Mouse (Mus musculus) mesoderm, embryonic 11.5 days (tissue): Measurements from ENCODE around the gene Shkbp1.

Experiments used
- DNase-seq: peaks from one replicate; pipeline ENCODE4 v3.0.0-alpha.2; 2012; ENCODE audit warnings: low read depth, low spot score

Shkbp1 gene

DNA sequence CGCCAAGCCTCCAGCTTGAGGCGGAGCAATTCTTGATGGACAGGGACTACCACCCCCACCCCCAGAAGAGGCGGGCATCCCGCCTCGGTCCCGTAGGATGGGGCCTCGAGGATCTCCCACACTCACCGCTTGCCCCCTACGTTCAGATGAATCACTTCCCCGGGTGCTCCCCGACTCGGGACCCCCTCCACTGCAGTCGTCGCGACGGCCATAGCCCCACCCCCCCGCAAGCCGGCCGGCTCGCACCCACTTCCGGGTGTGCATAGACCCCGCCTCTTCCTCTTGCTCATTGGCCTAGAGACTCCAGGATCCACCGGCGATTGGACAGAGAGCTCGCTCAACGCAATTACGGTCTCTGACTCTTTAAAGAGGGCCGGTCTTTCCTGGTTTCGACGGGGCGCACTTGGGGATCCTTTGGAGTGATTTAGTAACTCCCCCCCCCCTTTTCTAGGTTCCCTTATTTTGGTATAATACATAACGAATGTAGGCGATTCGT is at the start of gene Shkbp1:
TSS of gene Shkbp1 (minus strand) at position 275 of the 496 bp plus-strand sequence.
- DNase-seq, result peak; percentile 92

DNA sequence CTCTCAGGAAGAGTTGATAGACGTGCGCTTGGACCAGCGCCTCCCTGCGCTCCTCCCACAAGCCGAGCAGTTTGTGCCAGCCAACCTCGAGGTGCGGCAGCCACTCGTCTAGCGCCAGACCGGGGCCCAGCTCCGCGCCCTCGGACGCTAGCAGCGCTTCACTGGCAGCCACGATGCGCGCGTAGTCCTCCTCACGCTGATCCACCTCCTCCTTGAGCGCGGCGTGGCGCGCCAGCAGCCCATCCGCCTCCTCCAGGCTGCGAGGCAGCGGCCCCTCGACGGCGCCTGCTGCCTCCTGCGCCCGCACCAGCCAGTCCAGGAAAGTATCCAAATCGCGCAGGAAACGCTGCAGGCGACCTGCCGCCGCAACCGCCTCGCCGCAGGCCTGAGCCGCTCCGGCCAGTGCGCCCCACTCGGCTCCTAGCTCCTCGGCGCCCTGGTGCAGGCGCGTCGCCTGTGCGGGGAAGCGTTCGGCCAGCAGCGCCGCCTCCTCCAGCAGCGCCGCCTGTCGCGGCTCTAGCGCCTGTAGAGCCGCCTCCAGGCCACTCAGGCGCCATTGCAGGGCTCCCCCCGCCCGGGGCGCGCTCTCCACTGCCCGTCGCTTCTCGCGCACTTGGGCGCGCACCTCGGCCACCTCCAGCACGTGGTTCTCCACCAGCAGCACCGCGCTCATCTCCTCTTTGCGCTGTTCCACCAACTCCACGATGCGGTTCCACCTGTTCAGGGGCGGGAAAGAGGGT is 48.6 kb upstream of the Shkbp1 start:
- no peak for DNase-seq

DNA sequence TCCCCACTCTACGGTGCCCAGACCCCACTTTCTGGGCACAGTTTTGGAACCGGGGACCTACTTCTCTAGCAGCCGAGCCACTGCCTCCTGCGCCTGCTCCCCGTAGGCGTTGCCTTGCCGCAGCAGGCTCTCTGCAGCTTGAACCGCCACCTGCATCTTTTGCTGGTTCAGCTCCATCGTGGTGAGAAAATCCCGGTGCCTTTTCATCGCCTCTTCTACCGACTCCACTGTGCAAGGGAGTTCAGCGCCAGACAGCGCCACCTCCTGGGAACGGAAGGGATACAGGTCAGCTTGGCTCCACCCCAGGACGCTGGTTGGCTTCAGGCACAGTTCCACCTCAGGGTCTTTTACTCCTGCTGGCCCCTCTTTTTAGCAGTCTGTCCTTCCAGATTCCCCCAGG is 46.9 kb upstream of the Shkbp1 start:
- peak; percentile 74 for DNase-seq

DNA sequence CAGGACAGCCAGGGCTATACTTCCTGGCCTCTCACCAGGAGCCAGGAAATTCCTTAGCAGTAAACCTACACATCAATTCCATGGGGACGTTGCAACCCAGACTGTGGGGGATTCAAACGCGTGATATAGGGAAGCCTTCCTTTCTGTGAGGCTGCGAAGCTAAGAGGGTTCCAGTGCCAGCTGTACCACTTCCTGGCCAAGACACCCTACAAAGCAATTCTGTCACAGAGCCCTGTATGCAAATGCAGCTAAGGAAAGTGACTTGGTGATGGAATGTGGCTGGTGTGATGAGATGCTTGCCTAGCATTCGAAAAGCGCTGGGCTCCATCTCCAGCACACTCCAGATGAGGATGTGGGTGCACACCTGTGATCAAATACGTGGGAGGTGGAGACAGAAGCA is 44.7 kb upstream of the Shkbp1 start:
- no peak for DNase-seq

DNA sequence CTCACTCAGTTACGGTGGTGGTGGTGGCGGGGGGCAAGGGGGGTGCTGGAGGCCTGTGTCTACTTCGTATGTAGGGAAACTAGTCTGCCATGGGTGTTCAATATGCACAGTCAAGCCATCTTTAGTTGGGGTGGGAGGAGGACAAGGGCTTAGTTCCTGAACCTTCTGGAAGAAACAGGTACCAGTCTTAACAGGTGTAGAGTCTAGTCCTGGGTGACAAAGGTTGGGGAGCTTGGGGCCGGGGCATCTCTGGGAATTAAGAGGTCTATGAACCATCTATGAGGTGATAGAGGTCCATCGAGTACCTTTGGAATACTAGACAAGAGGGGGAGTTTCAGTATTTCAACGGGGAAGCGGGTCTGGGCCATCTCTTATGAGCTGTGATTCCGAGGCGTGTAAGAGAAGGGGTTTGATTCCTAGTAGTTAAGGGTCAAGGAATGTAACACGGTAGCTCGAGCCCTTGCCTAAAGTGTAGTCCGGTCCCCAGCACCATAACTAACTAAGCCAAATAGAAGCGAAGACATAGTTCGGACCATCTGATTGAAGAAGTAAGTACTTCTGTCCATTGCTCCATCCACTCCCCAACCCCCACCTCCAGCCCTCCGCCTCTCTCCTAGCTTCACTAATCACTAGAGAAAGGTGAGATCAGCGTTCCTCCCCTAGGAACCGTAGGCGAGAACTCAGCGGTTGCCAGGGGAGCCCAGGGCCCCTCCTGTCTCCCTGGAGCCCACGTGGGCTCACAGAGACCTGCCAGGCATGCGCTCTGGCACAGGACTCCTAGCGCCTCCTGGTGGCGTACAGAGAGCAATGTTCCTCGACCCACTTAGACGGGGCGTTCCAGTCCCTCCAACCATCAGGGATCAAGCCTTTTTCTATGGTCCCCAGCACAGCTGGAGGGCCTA is 41.5 kb upstream of the Shkbp1 start:
- peak; percentile 84 for DNase-seq

DNA sequence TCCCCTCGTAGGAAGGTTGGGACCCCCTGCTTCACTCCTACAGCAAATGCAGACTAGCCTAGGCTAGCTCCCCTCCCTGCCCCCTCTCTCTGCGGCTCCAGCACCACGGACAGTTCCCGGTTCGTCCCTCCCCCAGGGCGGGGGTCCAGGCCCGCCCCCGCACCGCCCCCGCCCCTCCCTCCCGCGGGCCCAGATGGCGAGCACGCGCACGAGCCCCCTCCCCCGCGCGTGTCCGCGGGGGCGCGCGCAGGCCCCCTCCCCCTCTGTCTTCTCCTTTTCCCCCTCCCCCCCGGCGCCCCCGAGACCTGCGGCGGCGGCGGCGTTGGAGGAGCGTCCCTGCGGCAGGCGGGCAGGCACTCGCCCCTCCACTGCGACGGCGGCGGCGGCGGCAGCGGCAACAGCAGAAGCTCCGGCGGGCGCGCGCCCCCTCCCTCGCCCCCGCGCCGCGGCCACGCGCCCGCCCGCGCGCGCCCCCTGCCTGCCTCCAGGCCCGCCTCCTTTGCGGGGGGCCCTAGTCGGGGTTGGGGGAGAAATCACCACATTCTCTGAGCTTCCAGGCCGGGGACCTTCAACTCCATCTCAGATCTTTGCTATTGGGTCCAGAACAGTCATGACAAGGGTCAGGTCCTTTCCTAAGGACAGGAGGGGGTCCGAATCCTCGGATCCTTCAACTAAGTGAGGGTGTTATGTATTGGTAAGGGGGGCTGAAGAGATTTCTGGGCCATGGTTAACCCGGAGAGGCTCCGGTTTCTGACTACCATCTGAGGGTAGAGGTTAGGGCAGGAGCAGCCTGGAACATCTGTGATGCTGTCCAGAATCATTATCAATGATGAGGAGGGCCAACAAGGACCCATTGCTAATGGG is 40.6 kb upstream of the Shkbp1 start:
- peak; percentile 66 for DNase-seq

DNA sequence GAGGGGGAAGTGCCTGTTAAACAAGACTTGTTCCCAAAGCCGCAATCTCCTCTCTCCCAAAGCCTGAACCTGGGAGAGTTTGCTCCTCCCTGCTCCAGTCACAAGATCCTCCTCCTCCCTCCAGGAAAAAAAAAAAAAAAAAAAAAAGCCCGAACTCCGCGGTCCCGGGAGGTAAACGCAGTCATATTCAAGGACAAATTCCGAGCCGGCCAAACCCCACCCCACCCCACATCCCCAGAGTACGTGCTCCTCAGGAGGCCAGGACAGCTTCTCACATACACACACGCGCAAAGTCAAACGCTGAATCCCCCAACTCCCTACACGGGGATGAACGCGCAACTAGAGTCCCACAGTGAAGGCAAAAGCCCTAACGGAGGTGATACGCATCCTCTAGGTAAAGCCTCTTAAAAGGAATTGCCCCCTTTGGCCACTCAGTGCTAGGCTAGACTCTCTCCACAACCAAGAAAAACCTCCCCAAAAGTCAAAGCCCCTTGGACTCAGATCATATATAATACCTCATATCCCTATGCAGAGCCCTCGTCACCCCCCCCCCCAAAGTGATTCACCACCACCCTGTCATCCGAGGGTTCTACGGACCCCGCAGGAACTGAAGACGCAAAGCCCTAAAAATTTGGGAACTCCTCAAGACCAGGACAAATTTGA is 39.8 kb upstream of the Shkbp1 start:
- DNase-seq, result no peak

DNA sequence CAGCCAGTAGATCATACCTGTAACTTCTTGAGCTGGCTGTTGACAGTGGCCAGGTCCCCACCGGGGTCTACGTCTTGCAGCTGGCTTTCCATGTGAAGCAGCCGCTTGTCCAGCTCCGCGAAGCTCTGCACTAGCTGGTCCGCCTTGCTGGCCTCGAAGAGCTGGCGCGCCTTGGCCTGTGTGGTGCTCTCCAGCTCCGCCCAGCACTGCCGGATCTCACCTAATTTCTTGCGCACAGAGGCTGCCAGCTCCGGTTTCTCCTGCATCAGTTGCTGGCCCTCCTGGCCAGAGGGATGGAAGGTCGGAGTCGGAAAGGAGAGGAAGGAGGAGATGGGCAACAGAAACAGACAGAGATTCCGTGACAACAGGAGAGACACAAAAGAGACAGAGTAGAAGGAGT is 35.6 kb upstream of the Shkbp1 start:
- no peak for DNase-seq

DNA sequence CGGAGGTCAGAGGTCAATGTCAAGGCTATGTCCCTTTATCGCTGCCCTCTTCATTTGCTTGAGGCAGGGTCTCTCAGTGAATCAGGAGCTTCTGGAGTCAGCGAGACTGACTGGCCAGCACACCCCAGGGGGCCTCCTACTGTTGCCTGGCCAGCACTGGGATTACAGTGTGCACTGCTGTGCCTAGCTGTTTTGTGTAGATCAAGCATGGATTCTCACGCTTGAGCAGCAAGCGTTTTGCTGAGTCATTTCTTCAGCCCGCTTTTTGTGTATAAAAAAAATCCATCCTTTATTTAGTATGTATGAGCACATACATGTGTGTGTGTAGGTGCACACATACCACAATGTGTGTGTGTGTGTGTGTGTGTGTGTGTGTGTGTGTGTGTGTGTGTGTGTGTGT is 33.4 kb upstream of the Shkbp1 start:
- no peak for DNase-seq

DNA sequence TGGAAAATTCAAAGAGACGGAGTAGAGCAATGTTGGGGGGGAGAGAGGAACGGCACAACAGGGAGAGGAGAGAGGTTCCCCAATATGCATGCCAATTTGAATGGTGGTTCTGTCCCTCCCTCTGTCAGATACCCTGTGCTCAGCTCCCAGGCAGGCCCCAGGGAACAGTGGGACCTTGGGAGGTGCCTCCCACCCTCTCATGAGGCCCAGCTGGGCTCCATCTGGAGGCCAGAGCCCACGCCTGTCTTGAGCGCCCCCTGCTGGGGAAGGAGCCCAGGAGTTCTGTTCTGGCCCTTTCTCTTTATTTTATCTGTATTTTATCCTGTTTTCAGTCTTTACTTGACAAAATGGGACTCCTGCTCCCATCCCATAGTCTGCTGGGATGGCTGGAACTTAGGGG is 28.9 kb upstream of the Shkbp1 start:
- DNase-seq, result peak; percentile 69

DNA sequence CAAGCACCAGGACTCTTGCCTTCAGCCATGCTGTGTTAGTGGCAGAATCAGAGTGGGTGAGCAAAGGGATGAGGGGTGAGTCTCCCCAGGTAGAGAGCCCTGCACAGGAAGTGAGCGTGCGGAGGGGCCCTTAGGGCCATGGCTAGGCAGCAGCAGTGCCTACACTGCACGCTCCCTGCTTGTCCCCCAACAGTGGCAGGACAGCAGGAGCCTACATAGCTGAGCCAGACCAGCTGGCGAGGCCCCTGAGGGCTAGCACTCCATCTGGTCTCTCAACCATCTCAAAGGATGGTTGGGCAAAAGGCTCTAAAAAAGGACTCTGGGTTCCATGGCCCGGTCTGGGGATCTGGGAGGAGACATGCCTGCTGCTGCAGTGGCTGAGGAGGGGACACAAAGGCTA is 28.3 kb upstream of the Shkbp1 start:
- no peak for DNase-seq

DNA sequence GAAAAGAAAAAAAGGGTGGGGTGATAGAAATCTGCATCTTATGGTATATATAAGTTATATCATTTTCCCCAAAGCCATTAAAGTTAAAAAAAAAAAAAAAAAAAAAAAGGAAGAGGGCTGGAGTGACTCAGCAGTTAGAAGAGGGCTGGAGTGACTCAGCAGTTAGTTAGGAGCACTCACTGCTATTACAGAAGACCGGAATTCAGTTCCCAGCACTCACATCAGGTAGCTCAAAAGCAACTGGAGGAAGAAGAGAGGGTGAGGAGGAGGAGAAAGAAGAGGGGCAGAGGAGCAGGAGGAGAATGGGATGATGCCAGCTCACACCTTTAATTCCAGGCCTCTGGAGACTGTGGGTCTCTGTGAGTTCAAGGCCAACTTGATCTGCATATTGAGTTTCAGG is 27.4 kb upstream of the Shkbp1 start:
- DNase-seq, result no peak

DNA sequence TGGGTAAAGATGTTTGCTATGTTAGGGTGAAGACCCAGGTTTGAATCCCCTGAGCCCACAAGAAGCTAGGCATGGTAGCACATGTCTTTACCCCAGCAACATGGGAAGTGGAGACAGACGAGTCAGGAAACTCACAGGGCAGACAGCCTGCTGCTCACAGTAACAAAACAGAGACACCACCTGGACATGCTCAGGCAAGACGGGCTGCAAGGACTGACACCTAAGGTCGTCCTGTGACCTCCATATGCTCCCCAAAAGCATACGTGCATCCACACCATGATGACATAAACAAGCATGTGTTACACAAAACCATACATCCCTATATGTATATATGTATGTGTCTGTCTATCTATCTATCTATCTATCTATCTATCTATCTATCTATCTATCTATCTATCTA is 25.7 kb upstream of the Shkbp1 start:
- DNase-seq, result no peak

DNA sequence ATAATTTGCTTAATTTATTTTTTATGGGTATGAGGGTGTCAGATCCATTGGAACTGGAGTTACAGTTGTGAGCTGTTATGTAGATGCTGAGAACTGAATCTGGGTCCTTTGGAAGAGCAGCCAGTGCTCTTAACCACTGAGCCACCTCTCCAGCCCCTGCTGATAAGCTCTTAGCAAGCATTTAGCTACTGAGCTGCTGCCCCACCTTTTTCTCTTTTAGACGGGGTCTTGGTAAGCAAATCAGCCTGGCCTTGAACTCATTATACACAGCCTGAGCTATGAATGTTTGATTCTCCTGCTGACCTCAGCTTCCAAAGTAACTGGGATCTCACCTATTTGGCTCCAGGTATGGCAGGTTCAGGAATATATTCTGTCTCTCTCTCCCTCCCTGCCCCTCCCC is 25.2 kb upstream of the Shkbp1 start:
- DNase-seq, result no peak

DNA sequence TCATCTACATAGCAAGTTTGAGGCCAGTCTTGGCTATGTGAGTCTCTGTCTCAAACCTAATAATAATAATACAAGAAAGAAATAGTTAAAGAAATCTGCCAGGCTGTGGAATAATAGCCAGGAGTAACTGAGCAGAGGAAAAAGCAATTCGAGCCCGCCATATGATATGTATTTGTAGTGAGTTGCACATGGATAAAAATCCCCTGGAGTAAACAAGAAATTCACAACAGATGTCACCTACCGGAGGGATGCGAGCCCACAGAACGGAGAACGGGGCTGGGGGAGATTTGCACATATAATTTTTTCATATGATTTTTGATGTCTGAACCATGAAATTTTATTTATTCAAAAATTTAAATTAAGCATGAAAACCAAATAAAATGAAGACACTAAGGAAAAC is 24.0 kb upstream of the Shkbp1 start:
- DNase-seq, result no peak

DNA sequence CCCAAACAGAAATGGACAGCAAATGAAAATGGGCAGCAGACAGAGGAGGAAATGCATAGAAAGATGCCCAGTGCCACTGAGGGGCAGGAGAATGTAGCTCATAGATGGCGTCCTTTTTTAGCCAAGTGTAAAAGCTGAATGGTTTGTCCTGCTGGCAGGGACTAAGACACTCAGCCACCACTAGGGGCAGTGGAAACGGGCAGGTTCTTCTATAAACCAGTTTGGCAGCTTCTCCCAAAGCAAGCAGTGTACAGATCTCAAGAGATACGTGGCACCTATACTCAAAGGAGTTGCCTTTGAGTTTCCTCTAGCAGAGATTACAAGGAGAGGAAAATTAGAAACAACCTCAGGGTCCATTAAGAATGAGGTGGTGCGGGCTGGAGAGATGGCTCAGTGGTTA is 22.6 kb upstream of the Shkbp1 start:
- peak; percentile 52 for DNase-seq

DNA sequence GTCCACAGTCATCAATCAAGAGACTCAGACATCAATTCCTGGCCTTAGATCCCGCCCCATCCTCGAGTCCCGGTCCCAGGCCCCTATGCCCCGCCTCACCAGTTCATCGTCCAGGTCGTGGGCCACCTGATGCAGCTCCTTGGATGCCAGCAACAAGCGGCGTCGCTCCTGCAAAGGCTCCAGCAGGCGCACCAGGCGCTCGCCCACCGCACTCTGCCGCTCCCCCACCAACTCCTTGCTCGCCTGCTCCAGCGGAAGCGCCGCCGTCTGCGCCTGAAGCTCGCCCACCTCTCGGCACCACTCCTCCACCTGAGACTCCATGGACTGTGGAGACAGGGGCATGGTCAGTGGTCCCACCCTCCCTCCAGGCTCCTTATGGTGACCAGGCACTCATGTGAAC is 19.5 kb upstream of the Shkbp1 start:
- DNase-seq, result no peak

DNA sequence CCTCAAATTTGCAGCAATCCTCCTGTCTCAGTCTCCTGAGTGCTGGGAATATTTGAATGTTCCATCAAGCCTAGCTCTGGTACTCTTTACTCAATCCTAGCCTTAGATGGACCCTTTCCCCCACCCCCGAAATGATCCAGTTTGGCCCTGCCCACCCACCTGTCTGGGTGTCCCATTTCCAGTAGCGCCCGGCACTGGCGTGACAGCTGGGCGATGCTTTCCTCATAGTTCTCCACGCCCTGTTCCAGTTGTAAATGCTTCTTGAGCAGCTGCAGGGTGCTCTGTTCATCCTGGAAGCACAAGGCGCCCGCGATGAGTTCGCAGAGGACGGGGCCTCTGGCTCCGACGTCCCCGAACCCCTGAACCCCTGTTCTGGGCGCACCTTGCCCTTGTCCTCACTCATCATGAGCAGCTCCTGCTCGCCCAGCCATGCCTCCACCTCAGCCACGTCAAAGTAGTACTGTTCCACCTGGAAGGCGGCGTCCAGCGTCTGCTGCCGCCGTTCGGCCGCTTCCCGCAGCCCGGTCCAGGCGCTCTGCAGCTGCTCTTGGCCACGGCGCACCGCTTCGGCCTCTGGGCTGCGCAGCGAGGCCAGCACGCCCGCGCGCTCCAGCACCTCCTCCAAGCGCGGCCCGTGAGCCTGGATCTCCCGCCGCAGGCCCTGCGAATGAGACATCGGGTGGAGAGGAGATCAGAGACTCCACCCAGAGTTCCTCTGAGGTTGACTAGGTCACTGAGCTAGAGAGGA is 16.1 kb upstream of the Shkbp1 start:
- no peak for DNase-seq

DNA sequence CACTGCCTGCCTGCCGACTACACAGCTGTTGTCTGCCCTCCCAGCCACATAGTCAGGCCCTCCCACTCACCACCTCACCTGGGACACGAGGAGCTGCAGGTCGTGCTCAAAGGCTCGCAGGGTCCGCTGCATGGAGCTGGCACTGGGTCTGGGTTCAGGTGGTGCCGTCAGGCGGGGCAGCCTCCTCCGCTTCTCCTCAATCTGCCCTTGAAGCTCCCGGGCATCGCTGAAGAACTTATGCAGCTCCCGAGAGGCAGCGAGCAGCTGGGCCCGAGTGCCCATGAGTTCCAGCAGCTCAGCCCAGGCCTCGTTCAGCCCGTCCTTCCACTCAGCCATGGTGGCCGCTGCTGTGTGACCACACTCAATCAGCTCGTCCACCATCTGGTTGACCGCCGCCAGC is 13.3 kb upstream of the Shkbp1 start:
- no peak for DNase-seq

DNA sequence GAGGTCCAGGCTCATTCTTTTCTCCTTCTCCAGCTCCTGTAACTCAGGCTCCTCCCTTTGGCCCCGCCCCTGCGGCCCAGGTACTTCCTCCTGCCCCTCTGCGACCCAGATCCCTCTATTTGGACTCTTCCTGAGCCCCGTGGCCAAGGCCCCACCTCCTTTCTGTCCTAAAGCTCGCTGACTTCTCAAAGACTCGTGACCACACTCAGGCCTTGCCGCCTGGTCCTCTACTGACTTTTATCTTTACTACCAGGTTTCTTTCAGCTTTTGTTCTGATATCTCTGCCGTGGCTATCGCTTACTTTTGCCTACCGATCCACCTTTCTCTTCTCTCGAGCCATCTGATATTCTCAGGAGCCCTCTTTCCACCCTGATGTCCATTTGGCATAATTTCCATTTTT is 12.2 kb upstream of the Shkbp1 start:
- no peak for DNase-seq
